Mouse (Mus musculus) lung, adult 2 months (tissue): Measurements from ENCODE around the gene Armc5.

ENCODE experiments used
- CTCF ChIP-seq: fragments of 200-500 bp; IDR thresholded peaks from 2 replicates; pipeline ENCODE4 v1.5.1; 2011; ENCODE audit warnings: mild to moderate bottlenecking, low read length, control low read depth; ENCODE audit not compliant: insufficient read depth
- POLR2A ChIP-seq: fragments of 200-500 bp; IDR thresholded peaks from 2 replicates; pipeline ENCODE4 v1.6.1; 2011; ENCODE audit warnings: low read depth, mild to moderate bottlenecking, control low read depth, low read length, borderline replicate concordance; ENCODE audit errors: extremely low read depth

- TF ChIP-seq CTCF = no peak
- no peak for TF ChIP-seq POLR2A
These were observed 30.2 kb downstream of the Armc5 start for GRCm38 (mm10) chr7:128267391-128267790.
